Mouse (Mus musculus) 416B (cell line): ENCODE data around the gene Neurl1b.
A peak's percentile ranks its signal among the peaks of the same experiment; 100 is the strongest.

ENCODE experiments used
- DNase-seq: peaks from one replicate; pipeline ENCODE4 v3.0.0; 2011; ENCODE audit warnings: low read depth

Gene Neurl1b

DNA sequence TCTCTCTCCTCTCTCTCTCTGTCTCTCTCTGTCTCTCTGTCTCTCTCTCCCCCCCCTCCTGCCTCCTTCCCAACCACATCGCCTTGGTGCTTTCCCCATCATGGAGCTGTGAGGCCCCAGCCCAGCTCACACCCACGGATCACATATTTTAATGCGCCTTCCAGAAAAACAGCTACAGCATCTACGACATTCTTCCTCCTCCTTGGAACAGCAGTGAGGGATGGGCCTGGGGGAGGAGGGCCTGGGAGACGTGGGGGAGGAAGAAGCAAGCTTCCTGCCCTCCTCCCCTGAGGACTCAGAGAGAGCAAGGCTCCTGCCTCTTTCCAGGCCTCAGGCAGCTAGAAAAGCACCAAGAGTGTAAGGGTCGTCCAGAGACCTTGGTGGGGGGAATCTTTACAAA, 17.3 kb upstream of the Neurl1b start:
- DNase-seq: no peak

DNA sequence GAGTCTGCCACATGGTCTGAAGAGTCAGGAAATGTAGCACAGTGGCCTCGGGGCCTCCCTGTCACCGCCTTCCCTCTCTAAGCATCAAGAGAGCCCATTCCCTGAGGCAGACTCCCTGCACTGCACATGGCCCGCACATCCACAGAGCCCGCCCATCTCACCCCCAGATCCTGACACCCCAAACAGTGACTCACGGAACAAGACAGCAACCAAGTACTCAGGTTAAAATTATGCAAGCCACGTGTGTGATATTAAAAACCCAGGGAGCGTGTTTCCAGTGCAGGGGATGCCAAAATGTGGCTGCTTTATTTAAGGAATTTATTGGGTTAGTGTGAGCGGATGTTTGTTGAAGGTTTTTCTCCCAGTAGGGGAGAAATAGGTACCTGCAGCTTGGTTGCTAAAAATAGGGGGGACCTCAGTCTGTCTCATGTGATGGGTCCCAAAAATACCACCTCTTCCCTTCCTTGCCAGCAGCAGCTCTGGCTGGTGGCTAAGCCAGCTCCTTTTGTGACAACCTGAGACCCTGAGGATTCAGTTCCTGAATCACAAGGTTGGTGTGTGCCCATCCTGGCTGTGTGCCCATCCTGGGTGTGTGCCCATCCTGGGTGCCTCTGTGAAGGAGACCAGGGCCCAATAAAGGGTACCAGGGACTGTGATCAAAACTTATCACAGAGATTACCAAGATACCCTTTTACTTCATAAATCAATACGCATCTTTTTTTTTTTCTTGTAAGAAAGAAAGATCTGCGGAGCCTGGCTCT, 9.1 kb upstream of the Neurl1b start:
- no peak for DNase-seq

DNA sequence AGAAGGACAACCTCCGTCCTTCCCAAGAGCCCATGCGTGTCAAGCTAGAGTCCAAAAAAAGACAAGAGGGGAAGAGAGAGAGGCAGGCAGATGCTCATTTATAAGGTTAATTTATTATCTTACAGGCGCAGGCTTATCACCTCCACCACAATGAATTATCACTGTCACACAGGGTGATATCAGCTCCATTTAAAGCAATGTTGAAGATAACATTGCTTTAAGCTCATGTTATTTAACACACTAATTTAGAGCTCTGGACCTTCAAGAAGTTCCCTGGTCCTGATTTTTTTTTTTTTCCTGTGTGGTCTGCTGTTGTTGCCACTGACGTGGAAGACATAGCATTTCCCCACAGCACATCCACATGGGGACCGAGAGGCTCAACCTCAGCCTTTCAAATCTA, 1.7 kb upstream of the Neurl1b start:
- no peak for DNase-seq

DNA sequence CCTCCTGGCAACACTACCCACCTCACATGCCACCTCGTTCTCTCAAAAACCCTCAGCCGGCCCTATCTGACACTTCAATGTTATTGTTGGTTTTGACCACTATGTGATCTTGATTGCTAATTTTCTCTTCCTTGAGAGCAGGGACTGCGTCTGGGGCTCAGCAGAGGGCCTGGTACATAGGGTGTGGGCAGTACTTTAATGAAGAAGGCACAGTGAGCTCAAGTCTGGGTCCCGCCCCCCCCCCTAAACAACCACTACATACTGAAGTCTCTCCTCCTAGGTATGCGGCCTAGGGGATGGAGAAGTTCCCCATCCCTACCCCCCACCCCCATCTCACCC, 476 bp upstream of the Neurl1b start:
- no peak for DNase-seq

DNA sequence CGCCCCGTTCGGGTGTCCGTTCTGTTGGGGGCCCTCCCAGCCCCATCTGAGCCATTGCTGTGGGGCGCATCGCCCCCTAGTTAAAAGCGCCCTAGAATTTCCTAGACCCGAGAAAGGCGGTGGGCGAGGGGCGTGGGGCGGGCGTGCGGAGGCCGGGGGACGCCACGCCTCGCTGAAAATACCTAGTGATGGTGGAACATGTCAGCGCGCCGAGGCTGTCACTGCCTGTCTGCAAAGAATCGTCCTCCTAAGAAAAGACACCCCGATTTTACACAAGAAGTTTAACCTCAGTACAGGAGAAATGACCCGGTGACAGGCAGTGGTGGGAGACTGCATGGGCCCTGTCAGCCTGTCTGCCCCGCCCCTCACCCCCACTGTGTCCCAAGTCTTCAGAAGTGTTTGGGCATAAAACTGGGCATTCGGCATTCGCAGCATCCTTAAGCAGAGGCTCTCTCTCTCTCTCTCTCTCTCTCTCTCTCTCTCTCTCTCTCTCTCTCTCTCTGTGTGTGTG, 781 bp downstream of the Neurl1b start:
- no peak for DNase-seq

DNA sequence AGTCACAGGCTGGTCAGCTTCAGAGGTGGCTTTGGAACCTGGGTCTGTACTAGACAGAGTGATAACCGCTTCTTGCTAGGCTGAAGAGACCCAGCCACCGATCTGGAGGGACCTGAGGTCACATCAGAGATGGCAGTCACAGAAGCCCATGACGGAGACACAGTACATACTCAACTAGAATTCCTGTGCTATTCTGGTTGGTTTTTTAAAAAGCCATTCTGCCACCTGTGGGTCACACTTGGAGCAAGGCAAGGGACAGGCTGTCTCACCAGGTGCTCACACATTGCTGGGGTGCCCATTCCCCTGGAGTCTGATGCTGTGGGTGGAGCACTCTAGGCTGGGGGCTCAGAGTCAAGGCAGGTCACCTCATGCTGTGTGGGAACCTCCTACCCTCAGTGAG, 1.5 kb downstream of the Neurl1b start:
- no peak for DNase-seq

DNA sequence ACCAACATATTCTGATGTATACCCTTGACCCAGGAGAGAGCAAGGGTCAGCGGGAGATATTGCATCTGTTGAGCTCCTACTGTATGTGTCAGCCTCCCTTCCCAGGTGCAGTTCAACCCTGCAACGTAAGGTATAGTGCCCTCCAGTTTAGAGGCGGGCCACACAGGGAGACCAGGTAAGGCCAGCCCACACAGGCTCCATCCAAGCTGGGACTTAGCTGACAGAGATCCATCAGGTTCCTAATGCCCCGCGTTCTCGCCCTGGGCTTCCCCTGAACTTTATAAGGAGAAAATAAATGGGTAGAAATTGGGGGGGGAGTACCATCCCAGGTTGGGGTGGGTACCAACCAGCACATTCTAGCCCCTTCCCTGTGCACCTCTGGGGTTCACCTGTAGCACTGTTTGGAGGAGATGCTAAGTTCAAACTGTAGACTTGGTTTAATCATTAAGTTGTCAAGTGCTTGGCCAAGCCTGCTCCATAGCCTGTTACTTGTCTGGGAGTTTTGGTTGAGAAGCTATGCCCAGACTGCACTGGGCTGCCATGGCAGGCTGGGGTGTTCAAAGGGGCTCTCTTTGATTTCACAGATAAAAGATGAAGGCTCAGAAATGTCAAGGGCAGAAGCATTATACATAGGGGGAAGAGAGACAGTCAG, 3.3 kb downstream of the Neurl1b start:
- DNase-seq: no peak

DNA sequence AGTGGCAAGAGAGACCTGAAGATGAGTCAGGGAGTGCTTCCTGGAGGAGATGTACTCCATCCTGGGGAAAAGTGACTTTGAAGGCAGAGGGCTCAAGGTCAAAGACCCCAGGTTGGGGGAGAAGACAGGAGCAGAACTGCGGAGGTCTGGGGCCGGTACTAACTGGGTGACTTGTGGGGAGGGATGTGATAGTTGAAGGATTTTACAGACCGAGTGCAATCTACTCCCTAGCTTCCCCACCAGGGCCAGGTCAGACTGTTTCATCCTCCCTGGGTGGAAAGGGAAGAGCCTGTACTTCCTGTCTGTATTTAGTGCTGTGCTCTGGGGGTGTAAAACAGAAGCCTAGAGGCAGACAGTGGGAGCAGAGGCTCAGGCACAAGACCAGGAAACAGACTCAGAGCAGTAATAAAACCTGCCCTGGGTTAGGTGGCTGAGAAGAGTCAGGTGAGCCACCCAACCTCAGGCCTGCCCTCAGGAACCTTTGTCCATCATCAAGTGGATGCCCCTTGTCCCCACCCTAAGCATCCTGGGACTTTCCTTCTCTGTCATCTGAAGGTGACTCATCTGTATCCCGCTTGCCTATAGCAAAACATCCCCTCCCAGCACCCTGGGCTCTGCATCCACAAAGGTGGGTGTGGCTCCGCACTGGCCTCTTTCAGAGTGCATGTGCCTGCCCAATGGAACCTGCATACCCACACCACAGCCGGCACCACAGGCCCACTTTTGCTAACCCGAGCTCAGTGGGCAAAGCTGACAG, 6.0 kb downstream of the Neurl1b start:
- DNase-seq: no peak

DNA sequence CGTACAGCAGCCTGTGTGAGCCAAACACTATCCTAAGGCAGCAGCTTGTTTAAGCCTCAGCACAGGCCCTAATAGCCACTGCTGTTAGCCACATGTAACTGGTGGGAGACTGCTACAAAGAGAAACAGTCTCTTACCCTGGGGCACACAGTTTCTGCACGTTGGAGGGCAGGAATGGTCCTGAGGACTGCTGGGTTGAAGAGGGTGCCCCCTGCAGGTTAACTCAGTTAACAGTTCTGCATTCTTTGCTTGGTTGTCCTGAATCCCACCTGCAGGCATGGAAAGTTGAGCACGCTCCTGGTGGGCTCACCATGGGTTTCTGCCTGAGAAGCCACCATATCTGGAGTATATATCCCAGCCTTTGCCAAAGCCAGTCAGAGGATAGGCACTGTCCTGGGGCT, 6.9 kb downstream of the Neurl1b start:
- peak; percentile 45 for DNase-seq

DNA sequence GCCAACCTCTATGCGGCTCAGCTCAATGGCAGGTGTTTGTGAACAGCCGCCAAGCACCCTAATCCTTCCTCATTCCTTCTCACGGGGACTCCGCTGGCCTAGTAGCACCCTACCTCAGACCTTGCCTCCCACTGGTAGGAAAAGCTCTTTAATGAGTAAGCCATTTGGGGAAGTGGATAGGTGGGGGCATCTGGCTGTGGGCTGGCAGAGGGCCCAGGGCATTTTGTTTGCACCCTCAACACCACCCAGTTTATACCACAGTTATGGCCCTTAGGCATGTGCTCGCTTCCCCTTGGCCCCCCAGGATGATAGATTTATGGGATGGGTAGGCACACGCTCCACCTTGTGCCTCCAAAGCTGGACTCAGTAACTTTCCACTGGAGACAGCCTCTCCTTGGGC, 7.8 kb downstream of the Neurl1b start:
- peak; percentile 11 for DNase-seq

DNA sequence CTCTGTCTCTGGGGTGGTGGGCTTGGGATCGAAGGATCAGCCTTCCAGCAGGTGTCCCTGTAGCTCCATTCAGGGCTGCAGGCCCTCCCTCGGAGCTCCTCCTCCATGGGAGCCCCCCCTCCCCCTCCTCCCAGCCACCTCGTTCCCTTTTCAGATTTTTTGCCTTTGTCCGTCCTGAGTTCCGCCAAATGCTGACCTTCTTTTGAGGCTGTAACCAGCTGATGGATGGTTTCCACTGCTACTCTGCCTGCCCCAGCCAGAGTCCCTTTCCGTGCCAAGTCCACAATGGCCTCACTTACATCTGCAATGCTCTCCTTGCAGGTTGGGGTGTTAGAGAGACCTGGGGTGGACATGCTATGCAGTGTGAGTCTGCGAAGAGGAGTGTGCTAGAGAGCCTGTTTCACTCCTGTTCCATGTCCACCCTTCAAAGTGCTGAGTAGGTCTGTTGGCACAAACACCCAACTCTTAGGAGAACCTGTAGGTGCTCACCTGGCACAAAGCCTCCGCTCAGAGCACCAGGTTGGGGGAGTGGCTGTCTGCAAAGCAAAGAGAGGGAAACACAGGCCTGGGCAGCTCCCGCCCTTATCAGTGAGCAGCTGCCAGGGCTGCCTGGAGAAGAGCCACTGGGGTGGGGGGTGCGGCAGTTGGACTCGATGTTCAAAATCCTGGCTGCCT, 9.5 kb downstream of the Neurl1b start:
- no peak for DNase-seq

DNA sequence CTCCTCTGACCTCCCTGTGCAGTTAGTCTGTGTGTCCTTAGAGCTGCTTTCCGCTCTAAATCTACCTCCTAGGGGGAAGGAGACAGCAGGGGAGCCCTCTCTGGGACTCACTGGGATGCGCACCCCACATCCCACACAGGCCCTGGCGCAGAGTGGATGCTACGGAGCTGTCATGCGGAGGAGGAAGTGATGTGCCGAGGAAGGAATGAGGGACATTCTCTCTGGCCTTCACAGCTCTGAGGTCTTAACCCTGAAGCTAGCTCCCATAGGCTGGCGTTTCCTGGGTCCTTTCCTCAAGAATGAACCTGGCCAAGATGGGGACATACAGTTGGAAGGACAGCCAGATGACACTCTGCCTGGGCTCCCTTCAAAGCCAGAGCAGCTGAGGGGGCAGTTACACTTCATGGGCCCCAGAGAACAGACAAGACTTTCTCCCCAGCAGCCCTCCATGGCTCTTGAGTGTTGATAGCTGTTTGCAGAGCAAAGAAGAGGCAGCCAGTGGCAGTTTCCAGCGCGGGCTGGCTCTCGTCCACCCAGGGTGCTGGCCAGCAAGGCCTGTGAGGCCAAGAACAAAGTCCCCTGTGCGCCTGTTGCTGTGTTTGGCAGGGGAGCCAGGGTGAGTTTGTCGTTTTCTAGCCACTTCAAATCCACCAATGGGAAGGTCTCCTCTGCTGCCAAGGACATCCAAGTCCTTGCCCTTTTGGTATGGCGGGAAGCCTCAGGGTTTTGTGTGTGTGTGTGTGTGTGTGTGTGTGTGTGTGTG, 10.5 kb downstream of the Neurl1b start:
- DNase-seq: no peak

DNA sequence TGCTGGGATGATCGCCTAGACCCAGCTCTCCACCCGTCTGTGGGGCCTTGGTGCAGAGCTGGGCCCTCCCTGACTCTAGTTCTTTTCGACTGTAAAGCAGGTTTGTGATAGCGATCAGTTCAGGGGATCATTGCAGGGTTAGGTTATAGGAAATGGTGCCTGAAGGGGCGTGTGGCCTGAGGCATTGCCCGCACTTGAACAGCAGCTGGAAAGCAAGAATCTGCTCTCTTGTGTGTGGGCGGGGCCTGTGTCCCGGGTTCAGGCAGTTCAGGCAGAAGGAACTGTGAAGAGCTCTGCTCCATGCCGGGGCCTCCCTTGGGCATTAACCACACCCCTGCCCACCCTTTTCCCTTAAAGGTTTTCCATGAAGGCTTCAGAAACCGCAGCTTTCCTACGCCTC, 18.7 kb downstream of the Neurl1b start:
- no peak for DNase-seq

DNA sequence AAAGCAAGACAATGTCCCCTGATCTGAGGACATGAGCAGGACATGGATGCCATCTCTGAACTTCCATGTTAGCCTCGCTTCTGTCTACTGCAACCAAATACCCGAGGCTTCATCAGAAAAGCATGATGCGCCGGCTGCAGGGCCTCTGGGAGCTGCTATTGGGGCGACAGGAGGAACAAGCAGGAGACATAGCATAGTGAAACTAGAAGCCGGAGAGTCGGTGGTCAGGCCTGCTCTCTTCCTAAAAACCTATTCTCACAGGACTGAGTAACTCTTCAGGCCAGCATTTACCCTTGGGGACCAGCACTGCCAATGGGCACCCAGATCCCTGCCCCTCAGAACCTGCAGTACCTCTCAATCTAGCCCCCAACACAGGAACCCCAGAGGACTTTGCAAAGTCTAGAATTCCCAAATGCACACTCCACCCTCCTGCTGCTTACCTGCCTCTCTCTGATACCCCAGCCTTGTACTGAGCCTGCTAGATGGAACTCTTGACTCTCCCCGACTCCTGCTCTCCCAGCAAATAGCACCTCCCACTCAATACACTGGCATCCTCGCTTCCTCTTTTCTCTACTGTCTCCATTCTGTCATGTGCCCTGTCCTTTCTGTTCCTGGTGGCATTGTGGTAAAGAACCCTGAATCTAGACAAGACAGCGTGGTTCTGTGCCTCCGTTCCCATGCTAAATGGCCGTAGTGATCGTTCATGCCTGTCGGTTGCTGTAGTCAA, 22.6 kb downstream of the Neurl1b start:
- DNase-seq: no peak

DNA sequence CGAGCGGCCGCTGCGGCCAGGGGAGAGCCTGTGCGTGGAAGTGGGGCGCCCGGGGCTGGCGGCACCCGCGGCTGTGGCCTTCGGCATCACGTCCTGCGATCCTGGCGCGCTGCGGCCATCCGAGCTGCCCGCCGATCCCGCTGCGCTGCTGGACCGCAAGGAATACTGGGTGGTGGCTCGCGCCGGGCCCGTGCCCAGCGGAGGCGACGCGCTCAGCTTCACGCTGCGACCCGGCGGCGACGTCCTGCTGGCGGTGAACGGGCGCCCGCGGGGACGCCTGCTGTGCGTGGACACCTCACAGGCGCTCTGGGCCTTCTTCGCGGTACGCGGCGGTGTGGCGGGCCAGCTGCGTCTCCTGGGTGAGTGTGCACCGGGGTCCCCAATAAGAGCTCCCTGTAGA, 24.4 kb downstream of the Neurl1b start:
- no peak for DNase-seq

DNA sequence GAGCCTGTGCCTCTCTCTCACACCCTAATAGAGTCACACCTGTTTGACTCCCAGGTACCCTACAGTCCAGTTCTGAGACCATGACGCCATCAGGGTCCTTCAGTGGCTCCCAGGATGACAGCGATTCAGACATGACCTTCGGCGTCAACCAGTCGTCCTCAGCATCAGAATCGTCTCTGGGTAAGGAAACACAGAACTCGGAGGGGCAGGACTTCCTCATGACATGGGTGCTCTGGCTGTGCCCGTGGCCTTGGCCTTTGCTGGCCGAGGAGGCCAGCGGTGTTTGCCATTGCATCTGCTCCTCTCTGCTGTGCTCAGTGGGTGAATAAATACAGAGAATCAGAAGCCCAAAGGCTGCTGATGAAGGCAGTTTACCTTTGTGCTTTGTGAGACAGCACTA, 26.4 kb downstream of the Neurl1b start:
- no peak for DNase-seq

DNA sequence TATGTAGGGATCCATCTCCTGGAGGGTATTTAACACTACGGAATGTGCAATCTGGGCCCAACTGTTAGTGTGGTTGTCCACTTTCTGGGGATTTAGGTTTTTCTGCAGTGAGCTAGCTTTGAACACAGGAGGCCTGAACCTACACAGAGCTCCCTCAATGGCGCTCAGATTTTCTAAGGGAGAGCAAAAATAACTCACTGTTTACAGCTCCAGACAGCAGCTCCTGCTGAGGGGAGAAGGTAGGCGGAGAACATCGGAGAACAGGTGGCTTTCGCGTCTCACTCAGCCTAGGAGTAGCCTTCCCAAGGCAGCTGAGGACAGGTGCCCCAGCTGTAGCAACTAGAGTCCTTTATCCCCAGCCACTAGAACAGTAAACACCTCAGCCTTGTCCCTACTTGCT, 27.6 kb downstream of the Neurl1b start:
- DNase-seq: no peak

DNA sequence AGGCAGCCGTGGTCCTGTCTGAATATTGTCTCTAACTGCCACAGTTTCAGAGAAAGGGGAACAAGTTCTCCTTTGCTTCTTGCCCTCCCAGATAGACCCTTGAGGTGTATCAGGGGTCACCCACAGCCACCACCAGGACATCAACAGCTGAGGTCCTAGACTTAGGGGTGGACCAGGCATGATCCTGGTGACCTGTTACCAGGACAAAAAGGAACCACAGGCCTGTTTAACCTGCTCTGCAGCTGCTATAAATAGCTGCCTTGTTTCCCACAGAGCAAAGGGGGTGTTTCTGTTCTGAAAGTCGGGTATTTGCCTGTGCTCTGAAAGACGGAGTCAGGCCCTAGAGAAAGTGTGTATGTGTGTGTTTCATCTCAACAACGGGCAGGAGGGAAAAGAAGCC, 29.2 kb downstream of the Neurl1b start:
- DNase-seq: no peak

DNA sequence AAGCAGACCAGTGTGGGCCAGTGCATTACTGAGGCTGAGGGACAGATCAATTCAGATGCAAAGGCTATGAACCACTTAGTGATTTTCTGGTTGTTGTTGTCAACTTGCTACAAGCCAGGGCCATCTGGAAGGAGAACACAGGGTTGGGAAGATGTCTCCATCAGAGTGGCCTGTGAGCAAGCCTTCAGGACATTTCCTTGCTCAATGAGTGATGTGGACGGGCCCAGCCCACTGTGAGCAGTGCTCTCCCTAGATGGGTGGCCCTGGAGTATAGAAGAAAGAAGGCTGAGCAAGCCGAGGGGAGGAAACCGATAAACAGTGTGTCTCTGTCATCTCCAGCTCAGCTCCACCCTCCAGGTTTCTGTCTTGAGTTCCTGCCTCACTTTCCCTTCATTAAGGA, 34.8 kb downstream of the Neurl1b start:
- no peak for DNase-seq

DNA sequence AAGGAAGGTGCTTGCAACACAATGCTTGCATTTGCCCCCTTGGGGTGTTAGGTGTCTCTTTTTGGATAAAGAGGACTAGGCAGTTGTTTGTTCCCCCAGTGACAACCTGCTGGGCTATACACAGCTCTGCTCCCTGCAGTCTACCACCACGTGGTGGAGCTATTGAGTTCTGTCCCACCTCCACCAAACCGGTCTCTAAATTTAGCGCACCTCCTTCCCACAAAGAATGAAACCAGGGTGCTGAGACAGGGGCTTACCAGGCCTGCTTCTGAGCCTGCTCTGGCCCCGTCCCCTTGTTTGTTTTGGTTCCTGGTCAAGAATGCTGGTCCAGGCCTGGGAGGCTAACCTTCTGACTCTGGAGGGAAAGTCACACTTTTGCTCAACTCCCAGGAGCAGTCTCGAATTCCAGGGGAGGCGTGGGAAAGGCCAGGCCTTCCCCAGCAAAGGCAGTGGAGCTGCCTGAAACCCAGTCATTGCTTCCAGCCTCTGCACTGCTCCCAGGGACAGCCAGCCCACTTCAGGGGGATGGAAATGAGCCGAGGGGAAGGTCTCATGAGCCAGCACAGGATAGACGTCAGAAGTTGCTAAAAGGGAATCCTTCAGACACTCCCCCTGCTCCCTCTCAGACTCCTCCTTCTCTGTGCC, 37.1 kb downstream of the Neurl1b start:
- DNase-seq: peak; percentile 64
